Mouse (Mus musculus) gastrocnemius, postnatal 36 days (tissue): ENCODE results near the gene Prg3. TPM values are rescaled to one million over a fixed set of nuclear protein-coding genes. Genes with fewer than 3 reads are reported as not detected.

Source experiments
- DNase-seq, 2 experiments: peaks; one replicate each; pipeline ENCODE4 v3.0.0; 2022
- intact Hi-C: fragments of 180-260 bp; cut with DNase I; formaldehyde crosslinking; loops from one replicate; pipeline ENCODE4 v1.15.1; 2025
- total RNA-seq, 2 experiments: library from RNA; stranded (reverse); gene quantifications; 2 replicates each; pipeline ENCODE4 v1.2.3; 2021

The Prg3 gene
- total RNA-seq, 2 experiments from 2014 or later, result not detected

- intact Hi-C loops, result no loop called here
- no peak for DNase-seq
Measured at GRCm38 (mm10) chr2:85036507-85037046, 48.6 kb downstream of the Prg3 start.

DNA sequence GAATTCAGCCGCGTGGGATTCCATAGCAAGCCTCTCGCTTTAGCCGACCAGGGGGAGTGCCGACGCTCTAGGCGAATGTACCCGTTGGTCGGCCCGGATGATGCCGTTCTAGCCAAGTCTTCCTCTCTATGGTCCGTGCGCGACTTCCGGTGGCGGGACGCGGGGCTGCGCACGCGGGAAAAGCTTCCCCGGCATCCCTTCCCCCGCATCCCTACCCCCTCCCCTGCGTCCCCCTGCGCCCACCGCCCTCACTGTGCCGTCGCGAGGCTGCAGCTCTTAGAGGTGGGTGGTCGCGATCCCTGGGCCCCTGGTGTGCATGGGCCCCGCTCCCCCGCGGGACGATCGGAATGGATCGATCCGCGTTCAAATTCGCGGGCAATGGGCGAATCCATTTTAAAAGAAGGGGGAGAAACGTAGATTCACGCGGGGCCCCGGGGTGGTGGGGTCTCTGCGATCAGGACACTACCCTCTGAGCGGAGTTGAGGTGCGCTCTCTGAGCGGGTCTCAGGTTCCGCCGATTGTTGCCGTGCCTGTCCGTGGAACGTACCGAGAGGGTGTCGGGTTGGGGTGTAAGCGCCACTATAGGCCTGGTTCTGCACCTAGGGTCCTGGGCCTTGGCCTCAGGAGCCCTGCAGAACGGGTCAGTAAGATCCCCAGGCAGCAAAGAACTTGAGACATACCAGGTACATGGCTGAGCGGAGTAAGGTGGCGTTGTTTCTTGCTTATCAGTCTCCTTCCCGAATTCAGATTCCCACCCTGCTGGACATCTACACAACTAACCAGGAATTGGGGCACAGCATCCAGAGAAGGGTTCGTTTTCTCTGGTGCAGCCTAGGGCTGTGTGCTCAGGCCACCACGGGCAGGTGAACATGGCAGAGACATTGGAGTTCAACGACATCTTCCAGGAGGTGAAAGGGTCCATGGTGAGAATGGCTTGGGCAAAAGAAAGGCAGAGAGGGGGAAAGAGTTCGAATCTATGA, 49.3 kb downstream of the Prg3 start, which contains the start of the genes Ssrp1 and P2rx3:
Gene Ssrp1 (plus strand): TSS at position 188 of the 980 bp plus-strand sequence.
Gene P2rx3 (minus strand): TSS at position 416 of the 980 bp plus-strand sequence.
- intact Hi-C loops, result no loop called here
- DNase-seq, result peak; percentile 85 to 86

GRCm38 (mm10) chr2:85038336-85038735, 50.3 kb downstream of the Prg3 start:
- intact Hi-C loops, result no loop called here
- DNase-seq, result no peak

Other genes with a start within 250 kb of the Prg3 start
- under 1 TPM in 1 of 2 experiments, not detected in 1; 0.51 TPM for gene Gm19426, start 244.6 kb upstream of the Prg3 start, total RNA-seq
- gene Serping1, start 212.8 kb upstream of the Prg3 start, total RNA-seq, result 10 to 100 TPM; 44.8 to 46.5 TPM
- gene Ube2l6, start 189.4 kb upstream of the Prg3 start, total RNA-seq, result 1 to 10 TPM; 2.6 to 3.5 TPM
- 10 to 100 TPM; 58.7 to 84.0 TPM for gene Smtnl1, start 165.6 kb upstream of the Prg3 start, total RNA-seq
- gene Timm10, start 161.2 kb upstream of the Prg3 start, total RNA-seq, result 10 to 100 TPM; 39.6 to 55.9 TPM
- gene Slc43a1, start 149.4 kb upstream of the Prg3 start, total RNA-seq, result 10 to 100 TPM in 1 of 2 experiments, 1 to 10 TPM in 1; 7.6 to 19.2 TPM
- gene Rtn4rl2, start 101.5 kb upstream of the Prg3 start, total RNA-seq, result under 1 TPM; 0.20 to 0.26 TPM
- gene Slc43a3, start 51.6 kb upstream of the Prg3 start, total RNA-seq, result 10 to 100 TPM; 17.9 to 30.2 TPM
- not detected for gene Prg2, start 7.8 kb upstream of the Prg3 start, total RNA-seq
- 10 to 100 TPM; 24.4 to 28.3 TPM for gene Ssrp1, start 49.0 kb downstream of the Prg3 start, total RNA-seq
- under 1 TPM; 0.57 to 0.69 TPM for gene P2rx3, start 49.2 kb downstream of the Prg3 start, total RNA-seq
- gene Tnks1bp1, start 59.8 kb downstream of the Prg3 start, total RNA-seq, result 10 to 100 TPM; 27.2 to 29.6 TPM
- gene Aplnr, start 148.0 kb downstream of the Prg3 start, total RNA-seq, result 10 to 100 TPM in 1 of 2 experiments, 1 to 10 TPM in 1; 8.8 to 14.6 TPM
- 1 to 10 TPM in 1 of 2 experiments, under 1 TPM in 1; 0.76 to 1.5 TPM for gene Lrrc55, start 209.0 kb downstream of the Prg3 start, total RNA-seq